Mouse (Mus musculus) layer of hippocampus, adult 6 months (tissue): ENCODE data around the gene Msx1. TPM values are rescaled to one million over a fixed set of nuclear protein-coding genes. Genes with fewer than 3 reads are reported as not detected.

Source experiments
- long read RNA-seq, 2 experiments: library from polyadenylated mRNA; unstranded; transcript quantifications; one replicate each; pipeline ENCODE4 v2.0.0; 2019 to 2020
- polyA plus RNA-seq: library from polyadenylated mRNA; unstranded; fragments of <200 nt; fragmentation: Nextera tagmentation; gene quantifications from 2 replicates; pipeline ENCODE4 v1.2.3, GENCODE M21; 2021

Msx1 gene
- polyA plus RNA-seq: 8.6 and 20.6 TPM in 2 replicates
- long read RNA-seq, experiment 1, transcript Msx1-201 (2 exons, 1,935 nt): major isoform, 17 of 17 reads
- long read RNA-seq, experiment 1, partial matches to known transcripts: 0 of 17 reads
- long read RNA-seq, experiment 1, other reads (novel, unspliced or antisense): 0 of 17 reads
- long read RNA-seq, experiment 2, transcript Msx1-201 (2 exons, 1,935 nt): major isoform, 52 of 53 reads
- long read RNA-seq, experiment 2, partial matches to known transcripts: 0 of 53 reads
- long read RNA-seq, experiment 2, other reads (novel, unspliced or antisense): 0 of 53 reads

DNA sequence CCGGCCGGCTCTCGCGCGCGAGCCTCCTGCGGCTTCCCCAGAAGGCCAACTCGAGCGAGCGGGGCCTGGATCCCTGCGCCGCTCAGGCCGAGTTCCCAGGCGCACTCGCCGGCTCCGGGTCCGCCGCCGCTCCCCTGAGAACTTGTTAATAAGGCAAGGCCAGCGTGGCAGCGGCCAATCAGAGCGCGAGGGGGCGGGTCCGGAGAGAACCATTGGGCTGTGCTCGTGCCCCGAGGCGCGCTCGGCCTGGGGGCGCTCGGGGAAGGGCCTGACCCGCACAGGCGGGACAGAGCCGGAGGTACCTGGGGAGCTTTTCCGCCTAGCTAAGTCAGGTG is at the start of gene Msx1:
Msx1 (minus strand) TSS at position 123 of the 335 bp plus-strand sequence.

Other genes with a start within 250 kb of the Msx1 start
- 1.0 and 1.2 TPM in 2 replicates for gene Stk32b, start 107.4 kb downstream of the Msx1 start, polyA plus RNA-seq
- 0.36 and 0.88 TPM in 2 replicates for gene Cytl1, start 89.1 kb downstream of the Msx1 start, polyA plus RNA-seq
- 44.1 and 46.4 TPM in 2 replicates for gene Stx18, start 214.2 kb upstream of the Msx1 start, polyA plus RNA-seq